Mouse (Mus musculus): Measurements from ENCODE around the gene Ankrd11. TPM values are rescaled to one million over a fixed set of nuclear protein-coding genes. Genes with fewer than 3 reads are reported as not detected.

The Ankrd11 gene
- polyA plus RNA-seq, 1 experiment from 2014 or later, result 34.4 TPM

DNA sequence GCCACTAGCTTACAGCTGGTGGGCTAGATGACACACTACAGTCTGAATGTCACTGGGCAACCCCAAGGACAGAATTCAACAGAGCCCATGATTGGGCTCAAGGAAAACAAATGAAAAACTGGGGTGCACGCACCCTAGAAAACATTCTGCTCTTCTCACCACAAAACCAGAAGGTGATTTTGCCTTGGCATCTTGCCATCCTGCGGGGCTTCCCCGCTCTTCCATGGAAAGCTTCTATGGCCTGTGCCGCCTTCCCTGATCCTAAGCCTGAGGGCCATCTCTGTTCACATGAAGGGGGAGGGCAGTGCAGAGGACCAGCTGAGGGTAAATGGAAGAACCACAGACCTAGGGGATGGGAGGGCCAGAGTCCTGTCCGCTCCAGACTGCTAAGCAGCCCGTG, 174.1 kb downstream of the Ankrd11 start:
- Histone ChIP-seq H3K9me3 (peaks cover 22% of the 10 kb centered on the region), H3K27me3 (no peaks in the 10 kb centered on the region), H3K36me3 (no peaks in the 10 kb centered on the region), H3K27ac (no peak overlapping the region), H3K4me3 (replicated peaks) (no peak overlapping the region), H3K4me2 (replicated peaks) (no peak overlapping the region), H3K9ac (replicated peaks) (no peak overlapping the region), H3K4me1 (replicated peaks) (0 out of 2 replicates have a peak, but pooled peaks cover 10% of the 10 kb centered on the region)
- no peak for ATAC-seq
- 85% methylated on average over 6 of the region's 6 CpGs for WGBS

DNA sequence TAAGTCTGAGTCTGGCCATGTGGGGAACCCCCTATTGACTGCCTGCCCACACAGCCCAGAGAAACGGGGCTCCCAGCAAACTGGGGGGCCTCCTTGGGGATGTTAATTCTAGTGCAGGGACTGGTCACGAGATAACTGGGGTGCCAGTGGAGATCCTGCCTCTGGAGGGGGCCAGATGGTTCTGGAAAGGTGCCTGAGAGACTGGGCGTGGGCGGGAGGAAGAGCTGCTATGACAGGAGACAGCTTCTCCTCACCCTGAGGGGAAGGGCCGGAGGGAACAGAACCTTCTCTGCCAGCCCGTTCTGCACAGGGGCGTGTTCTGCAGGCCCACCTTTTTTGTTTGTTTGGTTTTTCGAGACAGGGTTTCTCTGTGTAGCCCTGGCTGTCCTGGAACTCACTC, 175.8 kb downstream of the Ankrd11 start:
- 0 out of 2 replicates have a peak, but pooled peaks cover 10% of the 10 kb centered on the region for H3K4me1 ChIP-seq (replicated peaks)
- H3K27ac ChIP-seq, result no peak overlapping the region
- no peaks in the 10 kb centered on the region for H3K27me3 ChIP-seq
- no peak overlapping the region for H3K4me2 ChIP-seq (replicated peaks)
- 86% methylated on average over 8 of the region's 8 CpGs for WGBS
- no peaks in the 10 kb centered on the region for H3K36me3 ChIP-seq
- H3K9me3 ChIP-seq, result peaks cover 22% of the 10 kb centered on the region
- H3K9ac ChIP-seq (replicated peaks), result no peak overlapping the region
- no peak for ATAC-seq
- H3K4me3 ChIP-seq (replicated peaks), result no peak overlapping the region

DNA sequence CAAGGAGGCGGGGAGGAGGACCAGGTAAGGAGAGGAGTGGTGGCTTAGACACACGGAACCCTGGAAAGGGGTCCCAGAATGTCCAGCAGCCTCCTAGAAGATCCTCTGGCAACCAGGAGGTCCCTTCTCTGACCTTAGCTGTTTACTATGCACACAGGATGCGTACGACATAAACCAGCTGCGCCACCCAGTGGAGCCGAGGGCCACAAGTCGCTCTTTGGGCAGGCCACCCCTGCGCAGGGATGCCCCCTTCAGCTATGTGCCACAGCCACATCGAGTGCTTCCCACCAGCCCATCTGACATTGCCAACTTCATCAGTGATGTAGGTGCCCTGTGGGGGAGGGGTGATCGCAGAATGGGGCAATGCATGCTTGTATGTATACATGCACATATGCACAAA, 176.6 kb downstream of the Ankrd11 start:
- peaks cover 22% of the 10 kb centered on the region for H3K9me3 ChIP-seq
- peak overlapping the region; percentile 44 for H3K9ac ChIP-seq (replicated peaks)
- no peak overlapping the region for H3K27ac ChIP-seq
- WGBS, result 62% methylated on average over 10 of the region's 10 CpGs
- H3K4me1 ChIP-seq (replicated peaks), result 0 out of 2 replicates have a peak, but pooled peaks cover 10% of the 10 kb centered on the region
- H3K27me3 ChIP-seq, result no peaks in the 10 kb centered on the region
- peak overlapping the region; percentile 52 for H3K4me2 ChIP-seq (replicated peaks)
- no peaks in the 10 kb centered on the region for H3K36me3 ChIP-seq
- H3K4me3 ChIP-seq (replicated peaks), result peak overlapping the region; percentile 25
- 0 out of 2 replicates have a peak, but pooled peaks have one; percentile 15 for ATAC-seq

DNA sequence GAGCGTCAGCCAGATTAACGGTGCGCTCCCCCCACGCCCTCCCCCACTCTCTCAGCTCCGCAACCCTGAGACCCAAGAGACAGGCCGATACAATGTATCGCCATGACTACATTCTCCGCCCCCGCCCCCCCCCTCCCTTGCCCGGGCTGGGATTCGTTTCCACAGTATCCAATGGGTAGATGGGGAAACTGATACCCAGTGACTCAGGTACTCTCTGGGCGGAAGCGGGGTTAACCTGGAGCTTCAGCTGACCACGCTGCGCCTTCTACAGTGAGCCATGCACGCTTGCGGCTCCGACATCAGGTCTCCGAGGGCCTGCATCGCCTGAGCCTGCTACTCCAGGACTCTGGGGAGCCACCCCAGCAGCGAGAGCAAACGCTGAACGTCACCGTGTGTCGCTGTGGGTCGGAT, 177.4 kb downstream of the Ankrd11 start:
- peaks cover 22% of the 10 kb centered on the region for H3K9me3 ChIP-seq
- peak overlapping the region; percentile 44 for H3K9ac ChIP-seq (replicated peaks)
- H3K27ac ChIP-seq, result no peak overlapping the region
- ATAC-seq, result peak; percentile 54; the same call in 1 of the 2 replicates
- 0 out of 2 replicates have a peak, but pooled peaks cover 10% of the 10 kb centered on the region for H3K4me1 ChIP-seq (replicated peaks)
- no peaks in the 10 kb centered on the region for H3K36me3 ChIP-seq
- H3K4me3 ChIP-seq (replicated peaks), result peak overlapping the region; percentile 25
- 49% methylated on average over 26 of the region's 26 CpGs for WGBS
- no peaks in the 10 kb centered on the region for H3K27me3 ChIP-seq
- peak overlapping the region; percentile 52 for H3K4me2 ChIP-seq (replicated peaks)

DNA sequence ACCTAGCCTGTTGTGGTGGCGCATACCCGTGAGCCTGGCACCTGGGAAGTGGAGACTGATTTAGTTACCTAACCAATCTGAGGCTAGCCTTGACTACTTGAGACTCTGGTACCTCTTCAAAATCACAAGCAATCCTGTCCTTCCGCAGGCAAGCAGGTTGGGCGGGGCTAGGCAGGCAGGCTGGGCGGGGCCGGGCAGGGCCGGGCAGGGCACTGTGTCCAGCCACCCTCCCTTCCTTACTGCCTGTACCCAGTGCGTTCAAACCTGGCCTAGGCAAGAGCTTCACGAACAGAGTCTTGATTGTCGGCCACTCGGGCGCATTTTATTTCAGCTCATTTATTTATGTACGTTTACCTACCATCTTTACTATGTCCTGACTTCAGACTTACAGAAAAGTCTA, 182.2 kb downstream of the Ankrd11 start:
- ATAC-seq, result no peak
- no peaks in the 10 kb centered on the region for H3K27me3 ChIP-seq
- 64% methylated on average over 13 of the region's 13 CpGs for WGBS
- no peak overlapping the region for H3K4me2 ChIP-seq (replicated peaks)
- H3K4me1 ChIP-seq (replicated peaks), result 0 out of 2 replicates have a peak, but pooled peaks cover 6% of the 10 kb centered on the region
- peaks cover 12% of the 10 kb centered on the region for H3K9me3 ChIP-seq
- H3K9ac ChIP-seq (replicated peaks), result no peak overlapping the region
- H3K36me3 ChIP-seq, result no peaks in the 10 kb centered on the region
- no peak overlapping the region for H3K4me3 ChIP-seq (replicated peaks)
- H3K27ac ChIP-seq, result no peak overlapping the region

DNA sequence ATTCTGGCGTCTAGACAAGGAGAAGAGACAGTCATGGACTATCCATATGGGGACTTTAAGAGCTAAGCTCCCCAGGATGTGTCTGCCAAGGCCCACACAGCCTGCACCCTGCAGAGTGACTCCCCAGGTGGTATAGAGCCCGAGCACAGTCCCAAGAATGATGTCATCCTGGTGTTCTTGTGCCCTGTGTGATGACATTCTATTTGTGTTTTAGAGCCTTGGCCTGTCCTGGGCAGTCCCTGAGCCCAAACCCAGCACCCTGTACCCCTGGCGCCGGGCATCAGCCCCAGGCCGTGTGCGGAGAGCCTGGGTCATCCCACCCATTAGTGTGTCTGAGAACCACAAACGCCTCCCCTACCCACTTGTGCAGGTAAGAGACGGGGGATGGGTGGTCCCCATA, 185.8 kb downstream of the Ankrd11 start:
- Histone ChIP-seq H3K4me2 (replicated peaks) (no peak overlapping the region), H3K4me3 (replicated peaks) (no peak overlapping the region), H3K4me1 (replicated peaks) (peaks cover 13% of the 10 kb centered on the region), H3K9me3 (no peaks in the 10 kb centered on the region), H3K27me3 (no peaks in the 10 kb centered on the region), H3K36me3 (no peaks in the 10 kb centered on the region), H3K27ac (no peak overlapping the region), H3K9ac (replicated peaks) (no peak overlapping the region)
- WGBS, result 86% methylated on average over 8 of the region's 8 CpGs
- no peak for ATAC-seq

DNA sequence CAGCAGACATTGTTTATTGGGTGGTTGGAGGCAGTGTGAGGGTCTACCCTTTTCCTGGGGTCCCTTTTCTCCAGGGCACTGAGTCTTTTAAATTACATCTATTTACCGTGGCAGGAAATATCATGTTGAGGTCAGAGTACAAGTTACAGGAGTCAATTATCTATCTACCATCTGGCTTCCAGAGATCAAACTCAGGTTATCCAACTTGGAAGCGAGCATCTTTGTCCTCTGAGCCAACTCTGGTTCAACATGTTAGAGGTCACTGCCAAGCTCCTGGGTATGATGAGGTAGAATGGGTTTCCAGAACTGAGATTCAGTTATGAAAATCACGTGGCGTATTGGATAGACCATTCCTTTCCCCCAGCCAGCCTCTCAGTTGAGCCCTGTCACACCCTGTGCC, 187.0 kb downstream of the Ankrd11 start:
- Histone ChIP-seq H3K9ac (replicated peaks) (no peak overlapping the region), H3K9me3 (no peaks in the 10 kb centered on the region), H3K27ac (no peak overlapping the region), H3K4me3 (replicated peaks) (no peak overlapping the region), H3K36me3 (no peaks in the 10 kb centered on the region), H3K4me1 (replicated peaks) (peaks cover 13% of the 10 kb centered on the region), H3K4me2 (replicated peaks) (no peak overlapping the region), H3K27me3 (no peaks in the 10 kb centered on the region)
- 85% methylated on average over 4 of the region's 4 CpGs for WGBS
- no peak for ATAC-seq

DNA sequence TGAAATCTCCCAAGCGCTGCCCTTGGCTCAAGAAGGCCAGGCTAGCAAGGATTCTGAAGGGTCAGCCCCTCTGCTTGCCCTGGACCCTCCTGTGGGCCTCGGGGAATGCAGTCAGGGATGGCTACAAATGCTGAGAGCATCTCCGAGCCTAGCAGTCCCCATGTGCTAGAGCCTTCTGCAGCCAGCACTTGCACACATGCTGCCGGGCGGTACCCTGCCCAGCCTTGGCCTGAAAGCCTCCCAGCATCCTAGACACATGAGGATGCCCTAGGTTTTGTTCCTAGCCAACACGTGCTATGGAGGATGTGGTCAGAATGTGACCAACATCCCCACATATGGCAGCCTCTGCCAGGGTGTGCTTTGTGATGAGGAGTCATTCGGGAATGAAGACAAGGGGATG, 187.7 kb downstream of the Ankrd11 start:
- Histone ChIP-seq H3K27me3 (no peaks in the 10 kb centered on the region), H3K4me1 (replicated peaks) (peaks cover 13% of the 10 kb centered on the region), H3K4me2 (replicated peaks) (no peak overlapping the region), H3K9ac (replicated peaks) (no peak overlapping the region), H3K9me3 (no peaks in the 10 kb centered on the region), H3K4me3 (replicated peaks) (no peak overlapping the region), H3K36me3 (no peaks in the 10 kb centered on the region), H3K27ac (no peak overlapping the region)
- 72% methylated on average over 7 of the region's 7 CpGs for WGBS
- ATAC-seq, result no peak

DNA sequence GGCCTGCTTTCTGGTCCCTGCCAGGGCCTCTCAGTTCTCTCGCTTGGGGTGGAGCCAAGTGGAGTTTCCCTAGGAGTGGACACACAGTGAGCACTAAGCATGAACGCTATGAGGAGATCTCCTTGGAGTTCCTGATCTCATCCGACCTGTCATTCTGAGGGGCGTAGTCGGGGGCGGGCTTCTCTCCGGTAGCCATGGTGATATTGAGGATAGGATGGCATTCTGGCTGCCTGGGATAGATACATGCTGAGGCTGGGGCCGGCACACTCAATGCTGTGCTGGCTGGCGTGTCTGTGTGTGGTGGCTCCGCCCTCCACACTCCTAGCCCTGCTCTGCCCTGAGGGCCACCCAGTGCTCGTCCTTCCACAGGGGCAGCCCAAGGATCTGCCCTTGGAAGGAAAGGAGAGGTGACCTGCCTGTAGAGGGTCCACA, 188.7 kb downstream of the Ankrd11 start:
- peak; percentile 84 for ATAC-seq
- no peaks in the 10 kb centered on the region for H3K9me3 ChIP-seq
- no peak overlapping the region for H3K4me2 ChIP-seq (replicated peaks)
- H3K4me1 ChIP-seq (replicated peaks), result peaks cover 15% of the 10 kb centered on the region
- no peak overlapping the region for H3K9ac ChIP-seq (replicated peaks)
- H3K36me3 ChIP-seq, result no peaks in the 10 kb centered on the region
- peaks cover 8% of the 10 kb centered on the region; the same call in 1 of the 2 replicates for H3K27me3 ChIP-seq
- H3K4me3 ChIP-seq (replicated peaks), result no peak overlapping the region
- WGBS, result 6% methylated on average over 11 of the region's 11 CpGs
- no peak overlapping the region for H3K27ac ChIP-seq

DNA sequence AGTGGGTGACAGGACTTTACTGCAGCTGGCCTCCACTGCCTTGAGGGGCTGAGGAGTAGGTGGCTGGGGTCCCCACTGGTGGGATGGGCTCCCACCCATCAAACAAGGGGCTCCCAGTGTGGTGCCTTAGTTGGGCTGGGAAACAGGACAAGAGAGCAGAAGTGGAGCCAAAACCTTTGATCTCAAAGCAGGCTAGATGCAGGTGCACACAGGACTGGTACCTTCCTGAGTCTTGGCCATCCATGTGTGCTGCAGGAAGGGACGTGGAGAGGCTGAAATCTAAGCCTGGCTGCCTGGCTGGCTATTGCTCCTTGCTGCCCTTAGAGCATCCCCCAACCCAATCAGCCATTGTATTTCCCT, 189.6 kb downstream of the Ankrd11 start:
- no peak overlapping the region for H3K9ac ChIP-seq (replicated peaks)
- H3K27me3 ChIP-seq, result peaks cover 8% of the 10 kb centered on the region; the same call in 1 of the 2 replicates
- H3K4me1 ChIP-seq (replicated peaks), result peaks cover 18% of the 10 kb centered on the region
- no peaks in the 10 kb centered on the region for H3K9me3 ChIP-seq
- ATAC-seq, result no peak
- H3K4me3 ChIP-seq (replicated peaks), result no peak overlapping the region
- no peak overlapping the region for H3K4me2 ChIP-seq (replicated peaks)
- no peak overlapping the region for H3K27ac ChIP-seq
- WGBS, result 36% methylated on average over 1 of the region's 1 CpGs
- H3K36me3 ChIP-seq, result no peaks in the 10 kb centered on the region

DNA sequence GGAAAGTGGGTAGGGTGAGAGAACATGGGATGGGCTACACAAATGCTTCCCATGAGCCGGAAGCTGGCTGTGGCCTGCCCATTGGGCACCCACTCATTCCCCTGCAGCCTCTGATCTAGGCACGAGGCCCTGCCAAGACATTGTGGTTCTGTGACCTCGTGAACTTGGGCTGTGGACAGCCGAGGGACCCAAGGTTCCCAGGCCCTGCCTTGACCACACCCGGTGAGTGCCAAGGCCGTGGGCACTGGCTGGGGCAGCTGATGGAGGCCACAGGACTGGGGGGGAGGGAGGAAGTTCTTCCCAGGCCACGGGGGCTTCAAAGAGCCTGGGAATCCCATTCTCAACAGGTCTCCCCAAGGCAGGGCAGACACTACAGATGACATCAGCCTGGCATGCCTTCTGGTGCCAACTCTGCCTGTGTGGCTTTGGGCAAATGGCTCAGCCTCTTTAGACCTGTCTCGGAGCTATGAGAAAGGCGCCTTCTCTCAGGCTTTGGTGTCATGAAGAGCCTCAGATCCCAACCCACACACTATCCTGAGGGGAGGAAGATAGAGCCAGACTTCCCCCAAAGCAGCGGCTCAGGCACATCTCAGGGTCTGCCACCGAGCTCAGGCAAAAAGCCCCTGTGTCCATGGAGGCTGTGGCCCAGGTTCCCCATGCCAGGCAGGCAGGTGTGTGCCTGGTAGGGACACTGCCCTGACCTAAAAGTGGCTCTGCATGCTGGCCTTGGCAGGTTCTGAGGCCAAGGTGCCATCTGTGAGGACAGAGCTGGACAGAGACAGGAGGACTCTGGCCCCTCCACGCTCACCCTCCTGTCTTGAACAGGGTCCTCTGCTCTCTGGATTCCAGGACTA, 190.2 kb downstream of the Ankrd11 start:
- Histone ChIP-seq H3K4me3 (replicated peaks) (no peak overlapping the region), H3K27me3 (peaks cover 8% of the 10 kb centered on the region; the same call in 1 of the 2 replicates), H3K9me3 (no peaks in the 10 kb centered on the region), H3K9ac (replicated peaks) (no peak overlapping the region), H3K4me1 (replicated peaks) (peaks cover 18% of the 10 kb centered on the region), H3K36me3 (no peaks in the 10 kb centered on the region), H3K4me2 (replicated peaks) (no peak overlapping the region), H3K27ac (no peak overlapping the region)
- 88% methylated on average over 12 of the region's 12 CpGs for WGBS
- ATAC-seq, result no peak

DNA sequence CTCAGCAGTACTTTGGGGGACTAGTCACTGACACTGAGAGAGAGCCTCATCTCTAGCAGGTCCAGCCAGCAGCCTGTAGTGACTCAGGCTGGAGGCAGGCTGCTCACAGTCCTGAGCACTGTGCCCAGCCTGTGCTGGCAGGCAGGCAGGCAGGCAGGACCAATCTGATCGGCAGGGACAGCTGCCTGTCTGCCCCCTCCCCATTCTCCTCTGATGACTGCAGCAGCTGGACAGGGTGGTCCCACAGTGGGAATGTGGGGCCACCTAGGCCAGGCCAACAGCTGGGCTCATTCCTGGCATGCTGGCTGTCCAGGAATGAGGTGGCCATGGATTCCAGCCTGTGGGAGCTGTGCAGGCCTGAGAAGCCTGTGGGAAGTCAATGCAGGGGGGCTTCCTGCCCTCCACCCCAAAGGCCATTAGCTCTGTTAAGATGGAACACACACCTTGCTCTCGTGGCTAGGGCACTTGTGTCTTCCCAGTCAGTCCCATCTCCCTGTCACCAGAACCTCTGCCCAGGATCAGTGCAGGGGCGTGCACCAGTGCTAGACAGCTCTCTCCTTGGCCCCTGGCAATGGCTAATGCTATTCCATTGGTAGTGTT, 191.3 kb downstream of the Ankrd11 start:
- H3K36me3 ChIP-seq, result no peaks in the 10 kb centered on the region
- no peak overlapping the region for H3K9ac ChIP-seq (replicated peaks)
- no peaks in the 10 kb centered on the region for H3K9me3 ChIP-seq
- H3K4me3 ChIP-seq (replicated peaks), result no peak overlapping the region
- ATAC-seq, result no peak
- H3K27ac ChIP-seq, result no peak overlapping the region
- peaks cover 8% of the 10 kb centered on the region; the same call in 1 of the 2 replicates for H3K27me3 ChIP-seq
- H3K4me2 ChIP-seq (replicated peaks), result no peak overlapping the region
- WGBS, result 73% methylated on average over 3 of the region's 3 CpGs
- H3K4me1 ChIP-seq (replicated peaks), result peaks cover 18% of the 10 kb centered on the region

All from midbrain, embryonic 13.5 days (tissue).